Mouse (Mus musculus): Measurements from ENCODE around the gene Nos1ap. TPM values are rescaled to one million over a fixed set of nuclear protein-coding genes. Genes with fewer than 3 reads are reported as not detected.

Nos1ap gene
- polyA plus RNA-seq, 1 experiment, result 3.5 TPM

GRCm38 (mm10) chr1:170375721-170376120 is 213.9 kb downstream of the Nos1ap start:
- Histone ChIP-seq H3K4me1 (ENCODE audit: control insufficient read depth, insufficient read depth, low read length) (no peaks in the 10 kb centered on the region), H3K27ac (ENCODE audit: insufficient read depth, low read length) (no peak overlapping the region), H3K4me3 (ENCODE audit: insufficient read depth, low read length) (no peak overlapping the region)
- TF ChIP-seq POLR2A (IDR thresholded peaks at IDR 0.05; ENCODE audit: low read depth, low read length) (no peak), CTCF (IDR thresholded peaks at IDR 0.05; ENCODE audit: borderline replicate concordance, insufficient read depth, low read length) (no peak)

- TF ChIP-seq CTCF (IDR thresholded peaks at IDR 0.05; ENCODE audit: borderline replicate concordance, insufficient read depth, low read length), result no peak
- no peak for TF ChIP-seq POLR2A (IDR thresholded peaks at IDR 0.05; ENCODE audit: low read depth, low read length)
- H3K27ac ChIP-seq (ENCODE audit: insufficient read depth, low read length), result no peak overlapping the region
- H3K4me3 ChIP-seq (ENCODE audit: insufficient read depth, low read length), result no peak overlapping the region
- no peaks in the 10 kb centered on the region for H3K4me1 ChIP-seq (ENCODE audit: control insufficient read depth, insufficient read depth, low read length)
These were observed 215.9 kb downstream of the Nos1ap start for GRCm38 (mm10) chr1:170373750-170374149.

GRCm38 (mm10) chr1:170371191-170371792 is 218.4 kb downstream of the Nos1ap start:
- Histone ChIP-seq H3K4me1 (ENCODE audit: control insufficient read depth, insufficient read depth, low read length) (no peaks in the 10 kb centered on the region), H3K27ac (ENCODE audit: insufficient read depth, low read length) (no peak overlapping the region), H3K4me3 (ENCODE audit: insufficient read depth, low read length) (no peak overlapping the region)
- TF ChIP-seq CTCF (IDR thresholded peaks at IDR 0.05; ENCODE audit: borderline replicate concordance, insufficient read depth, low read length), result no peak
- no peak for TF ChIP-seq POLR2A (IDR thresholded peaks at IDR 0.05; ENCODE audit: low read depth, low read length)

- H3K4me3 ChIP-seq (ENCODE audit: insufficient read depth, low read length), result no peak overlapping the region
- TF ChIP-seq POLR2A (IDR thresholded peaks at IDR 0.05; ENCODE audit: low read depth, low read length) (no peak), CTCF (IDR thresholded peaks at IDR 0.05; ENCODE audit: borderline replicate concordance, insufficient read depth, low read length) (no peak)
- H3K4me1 ChIP-seq (ENCODE audit: control insufficient read depth, insufficient read depth, low read length), result no peaks in the 10 kb centered on the region
- H3K27ac ChIP-seq (ENCODE audit: insufficient read depth, low read length), result no peak overlapping the region
These were observed 220.8 kb downstream of the Nos1ap start for GRCm38 (mm10) chr1:170368864-170369263.

- no peak for TF ChIP-seq POLR2A (IDR thresholded peaks at IDR 0.05; ENCODE audit: low read depth, low read length)
- no peak for TF ChIP-seq CTCF (IDR thresholded peaks at IDR 0.05; ENCODE audit: borderline replicate concordance, insufficient read depth, low read length)
- Histone ChIP-seq H3K27ac (ENCODE audit: insufficient read depth, low read length) (no peak overlapping the region), H3K4me1 (ENCODE audit: control insufficient read depth, insufficient read depth, low read length) (no peaks in the 10 kb centered on the region), H3K4me3 (ENCODE audit: insufficient read depth, low read length) (no peak overlapping the region)
These were observed 222.5 kb downstream of the Nos1ap start for GRCm38 (mm10) chr1:170366981-170367700.

GRCm38 (mm10) chr1:170363746-170364145 is 225.9 kb downstream of the Nos1ap start:
- H3K27ac ChIP-seq (ENCODE audit: insufficient read depth, low read length), result no peak overlapping the region
- H3K4me1 ChIP-seq (ENCODE audit: control insufficient read depth, insufficient read depth, low read length), result no peaks in the 10 kb centered on the region
- H3K4me3 ChIP-seq (ENCODE audit: insufficient read depth, low read length), result no peak overlapping the region
- TF ChIP-seq POLR2A (IDR thresholded peaks at IDR 0.05; ENCODE audit: low read depth, low read length) (no peak), CTCF (IDR thresholded peaks at IDR 0.05; ENCODE audit: borderline replicate concordance, insufficient read depth, low read length) (no peak)

- Histone ChIP-seq H3K27ac (ENCODE audit: insufficient read depth, low read length) (no peak overlapping the region), H3K4me1 (ENCODE audit: control insufficient read depth, insufficient read depth, low read length) (no peaks in the 10 kb centered on the region), H3K4me3 (ENCODE audit: insufficient read depth, low read length) (no peak overlapping the region)
- TF ChIP-seq POLR2A (IDR thresholded peaks at IDR 0.05; ENCODE audit: low read depth, low read length), result no peak
- no peak for TF ChIP-seq CTCF (IDR thresholded peaks at IDR 0.05; ENCODE audit: borderline replicate concordance, insufficient read depth, low read length)
These were observed 229.3 kb downstream of the Nos1ap start for GRCm38 (mm10) chr1:170360183-170360915.

- H3K4me1 ChIP-seq (ENCODE audit: control insufficient read depth, insufficient read depth, low read length), result no peaks in the 10 kb centered on the region
- no peak overlapping the region for H3K4me3 ChIP-seq (ENCODE audit: insufficient read depth, low read length)
- TF ChIP-seq CTCF (IDR thresholded peaks at IDR 0.05; ENCODE audit: borderline replicate concordance, insufficient read depth, low read length), result no peak
- no peak for TF ChIP-seq POLR2A (IDR thresholded peaks at IDR 0.05; ENCODE audit: low read depth, low read length)
- no peak overlapping the region for H3K27ac ChIP-seq (ENCODE audit: insufficient read depth, low read length)
These were observed 236.3 kb downstream of the Nos1ap start for GRCm38 (mm10) chr1:170353335-170353734.

- no peak overlapping the region for H3K4me3 ChIP-seq (ENCODE audit: insufficient read depth, low read length)
- no peak overlapping the region for H3K27ac ChIP-seq (ENCODE audit: insufficient read depth, low read length)
- no peak for TF ChIP-seq CTCF (IDR thresholded peaks at IDR 0.05; ENCODE audit: borderline replicate concordance, insufficient read depth, low read length)
- no peak for TF ChIP-seq POLR2A (IDR thresholded peaks at IDR 0.05; ENCODE audit: low read depth, low read length)
- no peaks in the 10 kb centered on the region for H3K4me1 ChIP-seq (ENCODE audit: control insufficient read depth, insufficient read depth, low read length)
These were observed 238.6 kb downstream of the Nos1ap start for GRCm38 (mm10) chr1:170351080-170351479.

GRCm38 (mm10) chr1:170346266-170346665 is 243.4 kb downstream of the Nos1ap start:
- no peak overlapping the region for H3K27ac ChIP-seq (ENCODE audit: insufficient read depth, low read length)
- no peak overlapping the region for H3K4me3 ChIP-seq (ENCODE audit: insufficient read depth, low read length)
- no peaks in the 10 kb centered on the region for H3K4me1 ChIP-seq (ENCODE audit: control insufficient read depth, insufficient read depth, low read length)
- TF ChIP-seq POLR2A (IDR thresholded peaks at IDR 0.05; ENCODE audit: low read depth, low read length) (no peak), CTCF (IDR thresholded peaks at IDR 0.05; ENCODE audit: borderline replicate concordance, insufficient read depth, low read length) (no peak)

All from embryonic fibroblast, embryonic 13.5 days (primary cell).